11 mouse cellular contexts compared by ENCODE assay signal in genomic region chr7:25150151-25150663, GRCm38 (mm10). TPM values are rescaled to one million over a fixed set of nuclear protein-coding genes. Genes with fewer than 3 reads are reported as not detected.
DNase-seq lines count a peak whose midpoint lies in the region; ATAC-seq and TF ChIP-seq lines count a peak whose summit lies in the region.
"Had no signal": no experiment of that assay in that cellular context is flagged by ENCODE, and none has a peak within 500 bp of the region (broad histone marks: within the 10 kb centered on the region; RNA-seq: fewer than 3 reads in every experiment).

No protein-coding gene starts in this region.

- peak overlapping the region; percentile 78 for H3K27ac ChIP-seq in forebrain, embryonic 13.5 days
- H3K27ac ChIP-seq in limb, embryonic 10.5 days: peak overlapping the region; percentile 90
- H3K27ac ChIP-seq in neural tube, embryonic 11.5 days (ENCODE audit: low read depth, low read length): peak overlapping the region; percentile 93
- no peak overlapping the region for H3K27ac ChIP-seq in liver, postnatal 0 days (ENCODE audit: low read depth)
- H3K27ac ChIP-seq: liver, embryonic 14.5 days had no signal

- 0 out of 2 replicates have a peak overlapping the region, but pooled peaks have one; percentile 37 for H3K9ac ChIP-seq in forebrain, embryonic 13.5 days
- peak overlapping the region; percentile 61 for H3K9ac ChIP-seq in neural tube, embryonic 11.5 days (ENCODE audit: low read length)
- H3K9ac ChIP-seq in liver, postnatal 0 days (replicated peaks): no peak overlapping the region
- H3K9ac ChIP-seq: liver, embryonic 14.5 days had no signal

- WGBS in forebrain, embryonic 13.5 days: under 1% methylated on average over 18 of the region's 18 CpGs
- 2% methylated on average over 17 of the region's 18 CpGs for WGBS in limb, embryonic 10.5 days
- 0% methylated on average over 13 of the region's 18 CpGs for WGBS in neural tube, embryonic 11.5 days
- WGBS in liver, postnatal 0 days (ENCODE audit: insufficient replicate concordance): 4% methylated on average over 16 of the region's 18 CpGs

- peaks cover 57% of the 10 kb centered on the region for H3K4me1 ChIP-seq in forebrain, embryonic 13.5 days
- H3K4me1 ChIP-seq in limb, embryonic 10.5 days: peaks cover 60% of the 10 kb centered on the region
- H3K4me1 ChIP-seq in neural tube, embryonic 11.5 days (ENCODE audit: control insufficient read depth, insufficient read depth, low read length): peaks cover 58% of the 10 kb centered on the region
- H3K4me1 ChIP-seq in liver, postnatal 0 days (ENCODE audit: insufficient read depth): peaks cover 12% of the 10 kb centered on the region

- peaks cover 4% of the 10 kb centered on the region; the same call in 1 of the 2 replicates for H3K27me3 ChIP-seq in forebrain, embryonic 13.5 days
- peaks cover 54% of the 10 kb centered on the region for H3K27me3 ChIP-seq in limb, embryonic 10.5 days (ENCODE audit: low read depth, poor library complexity, severe bottlenecking)
- H3K27me3 ChIP-seq in neural tube, embryonic 11.5 days (ENCODE audit: control insufficient read depth, insufficient read depth, low read length): no peaks in the 10 kb centered on the region
- peaks cover 41% of the 10 kb centered on the region for H3K27me3 ChIP-seq in liver, postnatal 0 days (ENCODE audit: insufficient read depth, low read length)

- intact Hi-C loops in left cerebral cortex, postnatal 4 days (cut with DNase I): no loop called here

- no peaks in the 10 kb centered on the region for H3K36me3 ChIP-seq in forebrain, embryonic 13.5 days (ENCODE audit: poor library complexity, severe bottlenecking)
- no peaks in the 10 kb centered on the region for H3K36me3 ChIP-seq in limb, embryonic 10.5 days
- H3K36me3 ChIP-seq in neural tube, embryonic 11.5 days (ENCODE audit: control insufficient read depth, insufficient read depth, low read length): no peaks in the 10 kb centered on the region
- H3K36me3 ChIP-seq in liver, postnatal 0 days (replicated peaks; ENCODE audit: insufficient read depth, low read length): no peaks in the 10 kb centered on the region

- H3K9me3 ChIP-seq in forebrain, embryonic 13.5 days (replicated peaks): no peaks in the 10 kb centered on the region
- H3K9me3 ChIP-seq in limb, embryonic 10.5 days (replicated peaks): no peaks in the 10 kb centered on the region
- H3K9me3 ChIP-seq in neural tube, embryonic 11.5 days (ENCODE audit: control insufficient read depth, low read length): no peaks in the 10 kb centered on the region
- no peaks in the 10 kb centered on the region for H3K9me3 ChIP-seq in liver, postnatal 0 days (ENCODE audit: low read length)

- ATAC-seq in forebrain, embryonic 13.5 days: peak; percentile 46; the same call in 1 of the 2 replicates
- peak; percentile 58 for ATAC-seq in neural tube, embryonic 11.5 days (ENCODE audit: insufficient read depth, low FRiP score, low TSS enrichment)
- ATAC-seq in liver, postnatal 0 days: no peak

- peak; percentile 74 for DNase-seq in embryo, embryonic 10.5 days (ENCODE audit: low spot score)
- peak; percentile 64 for DNase-seq in limb, embryonic 10.5 days (ENCODE audit: low spot score)
- peak; percentile 72 for DNase-seq in neural tube, embryonic 11.5 days (ENCODE audit: low spot score)
- no peak for DNase-seq in left cerebral cortex, postnatal 4 days
- no peak for DNase-seq in liver, postnatal 0 days
- no peak for DNase-seq in gastrocnemius, postnatal 10 days
- no peak for DNase-seq in thymus, postnatal 4 days
- DNase-seq: cerebellum, adult 18-20 months; right cerebral cortex, postnatal 14 days had no signal

- TF ChIP-seq CTCF in liver, postnatal 0 days (IDR thresholded peaks at IDR 0.05; ENCODE audit: low read depth): no peak

- no peak for TF ChIP-seq EP300 in liver, postnatal 0 days (IDR thresholded peaks at IDR 0.05; ENCODE audit: low read depth)

- H3K4me2 ChIP-seq in forebrain, embryonic 13.5 days: peak overlapping the region; percentile 46
- peak overlapping the region; percentile 34 for H3K4me2 ChIP-seq in neural tube, embryonic 11.5 days (ENCODE audit: low read depth)
- no peak overlapping the region for H3K4me2 ChIP-seq in liver, postnatal 0 days (ENCODE audit: low read depth, low read length)

- 0 out of 2 replicates have a peak overlapping the region, but pooled peaks have one; percentile 3 for H3K4me3 ChIP-seq in forebrain, embryonic 13.5 days
- peak overlapping the region; percentile 43 for H3K4me3 ChIP-seq in limb, embryonic 10.5 days
- H3K4me3 ChIP-seq in neural tube, embryonic 11.5 days (ENCODE audit: low read depth, low read length): peak overlapping the region; percentile 10; the same call in 1 of the 2 replicates
- H3K4me3 ChIP-seq in liver, postnatal 0 days (ENCODE audit: low read depth, low read length): no peak overlapping the region

RNA-seq across cellular contexts. Expression of gene Pou2f2, which starts 29.3 kb away (rescaled TPM):
- 21.9 and 22.2 TPM in 2 replicates for polyA plus RNA-seq in forebrain, embryonic 13.5 days (2015; fragmentation: Nextera tagmentation; extraction: Ambion mirVana)
- polyA plus RNA-seq in limb, embryonic 10.5 days (2016; fragmentation: Nextera tagmentation; extraction: Ambion mirVana): 3.3 and 4.1 TPM in 2 replicates
- 33.7 and 40.9 TPM in 2 replicates for polyA plus RNA-seq in neural tube, embryonic 11.5 days (2014; fragmentation: Nextera tagmentation; extraction: Ambion mirVana)
- 10 to 100 TPM; 17.7 to 18.7 TPM for total RNA-seq in left cerebral cortex, postnatal 4 days (2021)
- 2.0 and 2.9 TPM in 2 replicates for polyA plus RNA-seq in liver, postnatal 0 days (2015; fragmentation: Nextera tagmentation; extraction: Ambion mirVana)
- total RNA-seq in gastrocnemius, postnatal 10 days (2021): under 1 TPM; 0.16 to 0.77 TPM

Comparison
In these comparisons a context has a peak if more than half of its experiments do, and no peak if none do; other contexts are left out.
1. DNase-seq: peak in embryo, embryonic 10.5 days (single experiment), limb, embryonic 10.5 days (single experiment) and neural tube, embryonic 11.5 days (single experiment); none in left cerebral cortex, postnatal 4 days (single experiment), liver, postnatal 0 days (single experiment), gastrocnemius, postnatal 10 days (single experiment) and thymus, postnatal 4 days (single experiment).